Mouse (Mus musculus) heart, embryonic 13.5 days (tissue): ENCODE measurements around the gene Leng8. TPM values are rescaled to one million over a fixed set of nuclear protein-coding genes. Genes with fewer than 3 reads are reported as not detected.
A peak's percentile ranks its signal among the peaks of the same experiment; 100 is the strongest.

Experiments used
- ATAC-seq: fragments of 200-750 bp; cut with Nextera tagmentation; 2 replicates; pipeline ENCODE4 v1.8.0; 2017; ENCODE audit warnings: moderate TSS enrichment; ENCODE audit not compliant: insufficient number of reproducible peaks, low FRiP score, low TSS enrichment; ENCODE audit errors: extremely low read depth
- H3K27ac ChIP-seq: fragments of 300-500 bp; sonication (generic); replicated peaks from 2 replicates; pipeline ENCODE4 v1.5.1; 2015; ENCODE audit warnings: moderate library complexity, mild to moderate bottlenecking, inconsistent platforms
- H3K27me3 ChIP-seq: fragments of 300-500 bp; sonication (generic); replicated peaks from 2 replicates; pipeline ENCODE4 v1.6.1; 2015; ENCODE audit warnings: mild to moderate bottlenecking, inconsistent platforms
- H3K36me3 ChIP-seq: fragments of 300-500 bp; sonication (generic); 2 replicates; pipeline ENCODE4 v1.6.1; 2015; ENCODE audit warnings: mild to moderate bottlenecking, inconsistent platforms
- H3K4me1 ChIP-seq: fragments of 300-500 bp; sonication (generic); 2 replicates; pipeline ENCODE4 v1.6.1; 2015; ENCODE audit warnings: inconsistent platforms
- H3K4me2 ChIP-seq: fragments of 300-500 bp; sonication (generic); 2 replicates; pipeline ENCODE4 v1.6.1; 2015; ENCODE audit warnings: inconsistent platforms, mild to moderate bottlenecking, moderate library complexity
- H3K4me3 ChIP-seq: fragments of 300-500 bp; sonication (generic); 2 replicates; pipeline ENCODE4 v1.5.1; 2015; ENCODE audit warnings: moderate library complexity, mild to moderate bottlenecking, inconsistent platforms
- H3K9ac ChIP-seq: fragments of 300-500 bp; sonication (generic); 2 replicates; pipeline ENCODE4 v1.6.1; 2015; ENCODE audit warnings: inconsistent platforms, mild to moderate bottlenecking, moderate library complexity
- H3K9me3 ChIP-seq: fragments of 300-500 bp; sonication (generic); 2 replicates; pipeline ENCODE4 v1.6.1; 2016; ENCODE audit warnings: inconsistent platforms
- WGBS: fragments of 180-500 bp; shearing (Covaris S2); methylation state at CpG from one replicate; pipeline ENCODE4 v1.1.7; 2015; ENCODE audit warnings: mixed read lengths; 5-methylcytosine and 5-hydroxymethylcytosine counted together
- polyA plus RNA-seq: library from polyadenylated mRNA; unstranded; fragments of >200 nt; fragmentation: Nextera tagmentation; extraction: Ambion mirVana; gene quantifications from 2 replicates; pipeline ENCODE4 v1.2.1, GENCODE M21; 2015

Leng8 gene
- polyA plus RNA-seq, 1 experiment from 2014 or later: 45.9 TPM

GRCm38 (mm10) chr7:4141648-4142325, 4.9 kb downstream of the Leng8 start:
- Histone ChIP-seq H3K9ac (no peak overlapping the region), H3K4me3 (no peak overlapping the region), H3K4me1 (peaks cover 13% of the 10 kb centered on the region), H3K36me3 (peaks cover 88% of the 10 kb centered on the region), H3K27me3 (no peaks in the 10 kb centered on the region), H3K9me3 (no peaks in the 10 kb centered on the region), H3K4me2 (no peak overlapping the region), H3K27ac (no peak overlapping the region)
- WGBS: 87% methylated on average over 6 of the region's 6 CpGs
- ATAC-seq: no peak

GRCm38 (mm10) chr7:4142796-4143445, 6.1 kb downstream of the Leng8 start:
- Histone ChIP-seq H3K9ac (no peak overlapping the region), H3K27ac (no peak overlapping the region), H3K4me3 (no peak overlapping the region), H3K27me3 (no peaks in the 10 kb centered on the region), H3K36me3 (peaks cover 99% of the 10 kb centered on the region), H3K9me3 (no peaks in the 10 kb centered on the region), H3K4me1 (peaks cover 14% of the 10 kb centered on the region), H3K4me2 (no peak overlapping the region)
- WGBS: 89% methylated on average over 10 of the region's 10 CpGs
- ATAC-seq: no peak

GRCm38 (mm10) chr7:4143506-4143905, 6.7 kb downstream of the Leng8 start:
- peaks cover 98% of the 10 kb centered on the region for H3K36me3 ChIP-seq
- no peak overlapping the region for H3K9ac ChIP-seq
- H3K27ac ChIP-seq: no peak overlapping the region
- peaks cover 14% of the 10 kb centered on the region for H3K4me1 ChIP-seq
- no peaks in the 10 kb centered on the region for H3K9me3 ChIP-seq
- no peak overlapping the region for H3K4me2 ChIP-seq
- H3K4me3 ChIP-seq: no peak overlapping the region
- WGBS: 94% methylated on average over 19 of the region's 19 CpGs
- no peaks in the 10 kb centered on the region for H3K27me3 ChIP-seq
- no peak for ATAC-seq

GRCm38 (mm10) chr7:4144046-4144445, 7.2 kb downstream of the Leng8 start:
- Histone ChIP-seq H3K4me3 (no peak overlapping the region), H3K9ac (no peak overlapping the region), H3K9me3 (no peaks in the 10 kb centered on the region), H3K4me1 (peaks cover 15% of the 10 kb centered on the region), H3K27ac (no peak overlapping the region), H3K27me3 (no peaks in the 10 kb centered on the region), H3K4me2 (no peak overlapping the region), H3K36me3 (peaks cover 93% of the 10 kb centered on the region)
- no peak for ATAC-seq
- 94% methylated on average over 13 of the region's 13 CpGs for WGBS

- Histone ChIP-seq H3K9ac (no peak overlapping the region), H3K9me3 (no peaks in the 10 kb centered on the region), H3K27ac (no peak overlapping the region), H3K4me1 (peaks cover 17% of the 10 kb centered on the region), H3K4me3 (no peak overlapping the region), H3K27me3 (no peaks in the 10 kb centered on the region), H3K4me2 (no peak overlapping the region), H3K36me3 (peaks cover 84% of the 10 kb centered on the region)
- 95% methylated on average over 20 of the region's 20 CpGs for WGBS
- no peak for ATAC-seq
These were observed 8.1 kb downstream of the Leng8 start for GRCm38 (mm10) chr7:4144766-4145551.

GRCm38 (mm10) chr7:4145552-4146190, 8.8 kb downstream of the Leng8 start:
- Histone ChIP-seq H3K36me3 (peaks cover 77% of the 10 kb centered on the region), H3K27ac (no peak overlapping the region), H3K27me3 (peaks cover under 1% of the 10 kb centered on the region; the same call in 1 of the 2 replicates), H3K9me3 (no peaks in the 10 kb centered on the region), H3K9ac (no peak overlapping the region), H3K4me2 (no peak overlapping the region), H3K4me3 (no peak overlapping the region), H3K4me1 (peaks cover 24% of the 10 kb centered on the region)
- WGBS: 65% methylated on average over 6 of the region's 6 CpGs
- no peak for ATAC-seq

- ATAC-seq: no peak
- no peak overlapping the region for H3K4me3 ChIP-seq
- 93% methylated on average over 23 of the region's 23 CpGs for WGBS
- no peak overlapping the region for H3K4me2 ChIP-seq
- peaks cover 33% of the 10 kb centered on the region for H3K4me1 ChIP-seq
- peaks cover 76% of the 10 kb centered on the region for H3K36me3 ChIP-seq
- H3K27me3 ChIP-seq: peaks cover 9% of the 10 kb centered on the region
- no peak overlapping the region for H3K9ac ChIP-seq
- no peaks in the 10 kb centered on the region for H3K9me3 ChIP-seq
- no peak overlapping the region for H3K27ac ChIP-seq
These were observed 9.7 kb downstream of the Leng8 start for GRCm38 (mm10) chr7:4146241-4147180.

- no peak overlapping the region for H3K27ac ChIP-seq
- H3K9me3 ChIP-seq: no peaks in the 10 kb centered on the region
- H3K27me3 ChIP-seq: peaks cover 12% of the 10 kb centered on the region
- ATAC-seq: no peak
- no peak overlapping the region for H3K4me3 ChIP-seq
- peaks cover 68% of the 10 kb centered on the region for H3K36me3 ChIP-seq
- H3K9ac ChIP-seq: no peak overlapping the region
- H3K4me2 ChIP-seq: no peak overlapping the region
- peaks cover 34% of the 10 kb centered on the region for H3K4me1 ChIP-seq
- 90% methylated on average over 16 of the region's 20 CpGs for WGBS
These were observed 10.5 kb downstream of the Leng8 start for GRCm38 (mm10) chr7:4147371-4147770.

- ATAC-seq: no peak
- Histone ChIP-seq H3K9me3 (no peaks in the 10 kb centered on the region), H3K4me2 (peak overlapping the region; percentile 92; the same call in 1 of the 2 replicates), H3K36me3 (peaks cover 64% of the 10 kb centered on the region), H3K27ac (peak overlapping the region; percentile 95; the same call in 1 of the 2 replicates), H3K9ac (peak overlapping the region; percentile 91; the same call in 1 of the 2 replicates), H3K4me1 (peaks cover 34% of the 10 kb centered on the region), H3K4me3 (no peak overlapping the region), H3K27me3 (peaks cover 12% of the 10 kb centered on the region)
- whole genome bisulfite sequencing: 77% methylated on average over 4 of the region's 4 CpGs
These were observed 11.0 kb downstream of the Leng8 start for GRCm38 (mm10) chr7:4147836-4148235.

- Histone ChIP-seq H3K36me3 (peaks cover 56% of the 10 kb centered on the region), H3K4me3 (peak overlapping the region; percentile 82), H3K4me2 (peak overlapping the region; percentile 92), H3K27me3 (peaks cover 19% of the 10 kb centered on the region), H3K9ac (peak overlapping the region; percentile 91), H3K4me1 (peaks cover 34% of the 10 kb centered on the region), H3K27ac (peak overlapping the region; percentile 95), H3K9me3 (no peaks in the 10 kb centered on the region)
- WGBS: 29% methylated on average over 18 of the region's 18 CpGs
- ATAC-seq: no peak
These were observed 11.7 kb downstream of the Leng8 start for GRCm38 (mm10) chr7:4148341-4149208.
